Mouse (Mus musculus) hindbrain, embryonic 15.5 days (tissue): ENCODE measurements around the gene Prkce. TPM values are rescaled to one million over a fixed set of nuclear protein-coding genes. Genes with fewer than 3 reads are reported as not detected.

Source experiments
- ATAC-seq: fragments of 200-750 bp; cut with Nextera tagmentation; 2 replicates; pipeline ENCODE4 v1.8.0; 2017; ENCODE audit warnings: low read depth, moderate number of reproducible peaks, moderate TSS enrichment; ENCODE audit not compliant: low FRiP score
- H3K27ac ChIP-seq: fragments of 300-500 bp; sonication (generic); replicated peaks from 2 replicates; pipeline ENCODE4 v1.5.1; 2015; ENCODE audit warnings: mild to moderate bottlenecking, inconsistent platforms
- H3K27me3 ChIP-seq: fragments of 300-500 bp; sonication (generic); 2 replicates; pipeline ENCODE4 v1.6.1; 2015; ENCODE audit warnings: control low read depth, inconsistent platforms
- H3K36me3 ChIP-seq: fragments of 300-500 bp; sonication (generic); 2 replicates; pipeline ENCODE4 v1.6.1; 2015; ENCODE audit warnings: control low read depth, inconsistent platforms
- H3K4me1 ChIP-seq: fragments of 300-500 bp; sonication (generic); replicated peaks from 2 replicates; pipeline ENCODE4 v1.6.1; 2015; ENCODE audit warnings: control low read depth, inconsistent platforms
- H3K4me2 ChIP-seq: fragments of 300-500 bp; sonication (generic); 2 replicates; pipeline ENCODE4 v1.6.1; 2015; ENCODE audit warnings: moderate library complexity, mild to moderate bottlenecking, inconsistent platforms
- H3K4me3 ChIP-seq: fragments of 300-500 bp; sonication (generic); 2 replicates; pipeline ENCODE4 v1.5.1; 2015; ENCODE audit warnings: mild to moderate bottlenecking, inconsistent platforms
- H3K9ac ChIP-seq: fragments of 300-500 bp; sonication (generic); 2 replicates; pipeline ENCODE4 v1.6.1; 2015; ENCODE audit warnings: inconsistent platforms
- H3K9me3 ChIP-seq: fragments of 300-500 bp; sonication (generic); 2 replicates; pipeline ENCODE4 v1.6.1; 2016; ENCODE audit warnings: control low read depth, inconsistent platforms
- WGBS: fragments of 180-500 bp; shearing (Covaris S2); methylation state at CpG from one replicate; pipeline ENCODE4 v1.1.7; 2015; 5-methylcytosine and 5-hydroxymethylcytosine counted together
- polyA plus RNA-seq: library from polyadenylated mRNA; unstranded; fragments of >200 nt; fragmentation: Nextera tagmentation; extraction: Ambion mirVana; gene quantifications from 2 replicates; pipeline ENCODE4 v1.2.1, GENCODE M21; 2015

The Prkce gene
- polyA plus RNA-seq, 1 experiment from 2014 or later = 45.7 TPM

- no peak overlapping the region for H3K4me2 ChIP-seq
- WGBS = 84% methylated on average over 4 of the region's 4 CpGs
Measured at GRCm38 (mm10) chr17:86497302-86497701, 329.7 kb downstream of the Prkce start.

GRCm38 (mm10) chr17:86499359-86500045 is 331.9 kb downstream of the Prkce start:
- Histone ChIP-seq H3K9ac (no peak overlapping the region), H3K4me2 (no peak overlapping the region), H3K4me3 (no peak overlapping the region), H3K4me1 (no peaks in the 10 kb centered on the region), H3K9me3 (no peaks in the 10 kb centered on the region), H3K27me3 (no peaks in the 10 kb centered on the region), H3K27ac (peak overlapping the region; percentile 41; the same call in 1 of the 2 replicates), H3K36me3 (no peaks in the 10 kb centered on the region; the same call in 1 of the 2 replicates)
- ATAC-seq = no peak
- WGBS = 71% methylated on average over 15 of the region's 15 CpGs

More at GRCm38 (mm10) chr17:86497302-86497701, 329.7 kb downstream of the Prkce start:
- H3K4me1 ChIP-seq = no peaks in the 10 kb centered on the region
- H3K27me3 ChIP-seq = no peaks in the 10 kb centered on the region
- no peak overlapping the region for H3K4me3 ChIP-seq
- no peak for ATAC-seq
- no peak overlapping the region for H3K9ac ChIP-seq
- H3K27ac ChIP-seq = no peak overlapping the region
- H3K9me3 ChIP-seq = no peaks in the 10 kb centered on the region
- no peaks in the 10 kb centered on the region; the same call in 1 of the 2 replicates for H3K36me3 ChIP-seq

GRCm38 (mm10) chr17:86501393-86501792 is 333.8 kb downstream of the Prkce start:
- Histone ChIP-seq H3K4me2 (no peak overlapping the region), H3K4me1 (no peaks in the 10 kb centered on the region), H3K27me3 (no peaks in the 10 kb centered on the region), H3K36me3 (no peaks in the 10 kb centered on the region; the same call in 1 of the 2 replicates), H3K9me3 (no peaks in the 10 kb centered on the region), H3K27ac (no peak overlapping the region), H3K4me3 (no peak overlapping the region), H3K9ac (no peak overlapping the region)
- WGBS = 93% methylated on average over 4 of the region's 4 CpGs
- ATAC-seq = no peak

- H3K4me1 ChIP-seq = 0 out of 2 replicates have a peak, but pooled peaks cover 4% of the 10 kb centered on the region
- no peak overlapping the region for H3K4me2 ChIP-seq
- H3K9me3 ChIP-seq = no peaks in the 10 kb centered on the region
- H3K36me3 ChIP-seq = no peaks in the 10 kb centered on the region; the same call in 1 of the 2 replicates
- no peak for ATAC-seq
- no peaks in the 10 kb centered on the region for H3K27me3 ChIP-seq
- no peak overlapping the region for H3K4me3 ChIP-seq
- H3K27ac ChIP-seq = no peak overlapping the region
- 95% methylated on average over 9 of the region's 9 CpGs for WGBS
- H3K9ac ChIP-seq = no peak overlapping the region
Measured at GRCm38 (mm10) chr17:86503208-86503897, 335.8 kb downstream of the Prkce start.

GRCm38 (mm10) chr17:86505183-86505631 is 337.6 kb downstream of the Prkce start, which contains the start of gene Gm10309:
Gm10309 (minus strand) TSS chr17:86505232.
- Histone ChIP-seq H3K4me2 (no peak within 1 kb of the TSS), H3K4me1 (0 out of 2 replicates have a peak, but pooled peaks cover 4% of the 10 kb centered on the region), H3K27ac (no peak within 1 kb of the TSS), H3K9me3 (no peaks in the 10 kb centered on the region), H3K36me3 (no peaks in the 10 kb centered on the region), H3K4me3 (no peak within 1 kb of the TSS), H3K9ac (no peak within 1 kb of the TSS), H3K27me3 (no peaks in the 10 kb centered on the region)
- 92% methylated on average over 8 of the region's 8 CpGs for WGBS
- ATAC-seq = no peak

GRCm38 (mm10) chr17:86506881-86507280 is 339.3 kb downstream of the Prkce start:
- no peak overlapping the region for H3K9ac ChIP-seq
- no peaks in the 10 kb centered on the region for H3K27me3 ChIP-seq
- H3K27ac ChIP-seq = no peak overlapping the region; the same call in 1 of the 2 replicates
- ATAC-seq = no peak
- H3K9me3 ChIP-seq = no peaks in the 10 kb centered on the region
- H3K4me2 ChIP-seq = no peak overlapping the region
- no peak overlapping the region for H3K4me3 ChIP-seq
- no peaks in the 10 kb centered on the region for H3K36me3 ChIP-seq
- 0 out of 2 replicates have a peak, but pooled peaks cover 4% of the 10 kb centered on the region for H3K4me1 ChIP-seq
- 83% methylated on average over 5 of the region's 5 CpGs for WGBS

GRCm38 (mm10) chr17:86507342-86508211 is 340.0 kb downstream of the Prkce start:
- Histone ChIP-seq H3K27me3 (no peaks in the 10 kb centered on the region), H3K9ac (no peak overlapping the region), H3K4me2 (no peak overlapping the region), H3K9me3 (no peaks in the 10 kb centered on the region), H3K4me1 (0 out of 2 replicates have a peak, but pooled peaks cover 4% of the 10 kb centered on the region), H3K27ac (no peak overlapping the region), H3K36me3 (no peaks in the 10 kb centered on the region), H3K4me3 (no peak overlapping the region)
- ATAC-seq = no peak
- 70% methylated on average over 19 of the region's 19 CpGs for WGBS

- 90% methylated on average over 3 of the region's 3 CpGs for WGBS
- H3K9ac ChIP-seq = no peak overlapping the region
Measured at GRCm38 (mm10) chr17:86508212-86508490, 340.6 kb downstream of the Prkce start.

GRCm38 (mm10) chr17:86509871-86510270 is 342.3 kb downstream of the Prkce start:
- no peaks in the 10 kb centered on the region for H3K9me3 ChIP-seq
- 72% methylated on average over 5 of the region's 5 CpGs for WGBS
- 0 out of 2 replicates have a peak, but pooled peaks cover 4% of the 10 kb centered on the region for H3K4me1 ChIP-seq
- H3K27me3 ChIP-seq = no peaks in the 10 kb centered on the region
- no peaks in the 10 kb centered on the region for H3K36me3 ChIP-seq
- H3K4me3 ChIP-seq = no peak overlapping the region
- no peak for ATAC-seq
- no peak overlapping the region for H3K9ac ChIP-seq
- no peak overlapping the region for H3K27ac ChIP-seq
- H3K4me2 ChIP-seq = no peak overlapping the region

More at GRCm38 (mm10) chr17:86508212-86508490, 340.6 kb downstream of the Prkce start:
- Histone ChIP-seq H3K27ac (no peak overlapping the region), H3K4me3 (no peak overlapping the region), H3K9me3 (no peaks in the 10 kb centered on the region), H3K4me2 (no peak overlapping the region), H3K4me1 (0 out of 2 replicates have a peak, but pooled peaks cover 4% of the 10 kb centered on the region), H3K27me3 (no peaks in the 10 kb centered on the region), H3K36me3 (no peaks in the 10 kb centered on the region)
- no peak for ATAC-seq

GRCm38 (mm10) chr17:86514974-86515620 is 347.5 kb downstream of the Prkce start:
- Histone ChIP-seq H3K4me3 (no peak overlapping the region), H3K9me3 (no peaks in the 10 kb centered on the region), H3K27ac (no peak overlapping the region), H3K4me2 (no peak overlapping the region), H3K27me3 (no peaks in the 10 kb centered on the region), H3K9ac (no peak overlapping the region), H3K4me1 (no peaks in the 10 kb centered on the region), H3K36me3 (no peaks in the 10 kb centered on the region)
- WGBS = 82% methylated on average over 13 of the region's 13 CpGs
- ATAC-seq = no peak

- no peak overlapping the region for H3K9ac ChIP-seq
- H3K4me2 ChIP-seq = no peak overlapping the region
- no peaks in the 10 kb centered on the region for H3K27me3 ChIP-seq
- H3K4me1 ChIP-seq = no peaks in the 10 kb centered on the region
- no peak for ATAC-seq
- no peak overlapping the region for H3K4me3 ChIP-seq
- H3K27ac ChIP-seq = no peak overlapping the region
- H3K36me3 ChIP-seq = no peaks in the 10 kb centered on the region
- no peaks in the 10 kb centered on the region for H3K9me3 ChIP-seq
- 84% methylated on average over 5 of the region's 5 CpGs for WGBS
Measured at GRCm38 (mm10) chr17:86516630-86517029, 349.0 kb downstream of the Prkce start.
